Mouse (Mus musculus) liver, adult 2 months (tissue): Measurements from ENCODE around the gene Col18a1.

Experiments used
- CTCF ChIP-seq: fragments of 200-500 bp; IDR thresholded peaks from 2 replicates; pipeline ENCODE4 v1.5.1; 2011; ENCODE audit warnings: low read depth, low read length, control low read depth
- POLR2A ChIP-seq: fragments of 200-500 bp; IDR thresholded peaks from 2 replicates; pipeline ENCODE4 v1.6.1; 2011; ENCODE audit warnings: low read length, control low read depth; ENCODE audit not compliant: insufficient read depth; ENCODE audit errors: extremely low read depth

GRCm38 (mm10) chr10:77215641-77216040 lies 49.3 kb upstream of the Col18a1 start:
- TF ChIP-seq CTCF (no peak), POLR2A (no peak)
